Mouse (Mus musculus) MEL (cell line): ENCODE measurements around the gene Rab3c. TPM values are rescaled to one million over a fixed set of nuclear protein-coding genes. Genes with fewer than 3 reads are reported as not detected.

Experiments
- DNase-seq: peaks from one replicate; pipeline ENCODE4 v3.0.0; 2011; ENCODE audit warnings: low read depth, low spot score
- H3K27ac ChIP-seq: 2 replicates; pipeline ENCODE4 v1.5.1; 2012; ENCODE audit warnings: low read depth, mild to moderate bottlenecking, control low read depth, low read length, moderate library complexity; ENCODE audit not compliant: control insufficient read depth
- H3K27me3 ChIP-seq, 2 experiments: fragments of 150-350 bp in 1 of 2; sonication (generic) in 1 of 2; 2 replicates each; pipeline ENCODE4 v1.6.1; 2012; ENCODE audit warnings: low read length in 2 of 2, mild to moderate bottlenecking in 2 of 2, improper control_type of control experiment in 1 of 2, moderate library complexity in 1 of 2; ENCODE audit not compliant: insufficient read depth in 2 of 2, control insufficient read depth in 1 of 2
- H3K36me3 ChIP-seq, 2 experiments: 2 replicates each; pipeline ENCODE4 v1.6.1; 2012 to 2014; ENCODE audit warnings: low read length in 2 of 2, improper control_type of control experiment in 1 of 2, inconsistent platforms in 1 of 2, mild to moderate bottlenecking in 1 of 2; ENCODE audit not compliant: insufficient read depth in 2 of 2, control insufficient read depth in 1 of 2
- H3K4me1 ChIP-seq, 2 experiments: fragments of 150-350 bp in 1 of 2; sonication (generic) in 1 of 2; 2 replicates each; pipeline ENCODE4 v1.6.1; 2012; ENCODE audit warnings: low read length in 2 of 2, improper control_type of control experiment in 1 of 2, mild to moderate bottlenecking in 1 of 2; ENCODE audit not compliant: insufficient read depth in 2 of 2, control insufficient read depth in 1 of 2
- H3K4me3 ChIP-seq, 2 experiments: fragments of 150-350 bp in 1 of 2; sonication (generic) in 1 of 2; 2 replicates each; pipeline ENCODE4 v1.5.1; 2012; ENCODE audit warnings: low read depth in 2 of 2, low read length in 2 of 2, mild to moderate bottlenecking in 2 of 2, moderate library complexity in 2 of 2, control low read depth in 1 of 2, improper control_type of control experiment in 1 of 2; ENCODE audit not compliant: control insufficient read depth in 1 of 2, insufficient read depth in 1 of 2
- H3K79me2 ChIP-seq: 2 replicates; pipeline ENCODE4 v1.6.1; 2012; ENCODE audit warnings: mild to moderate bottlenecking, low read length, moderate library complexity; ENCODE audit not compliant: control insufficient read depth, poor library complexity, insufficient read depth
- H3K9ac ChIP-seq: 2 replicates; pipeline ENCODE4 v1.6.1; 2012; ENCODE audit warnings: low read depth, mild to moderate bottlenecking, control low read depth, low read length, moderate library complexity; ENCODE audit not compliant: control insufficient read depth, poor library complexity, severe bottlenecking
- H3K9me3 ChIP-seq: fragments of 150-350 bp; sonication (generic); replicated peaks from 2 replicates; pipeline ENCODE4 v1.6.1; 2012; ENCODE audit warnings: mild to moderate bottlenecking, low read length, improper control_type of control experiment, moderate library complexity; ENCODE audit not compliant: insufficient read depth
- EP300 ChIP-seq, 2 experiments: IDR thresholded peaks; 2 replicates each; pipeline ENCODE4 v1.6.1; 2011; ENCODE audit warnings: improper control_type of control experiment in 2 of 2, low read length in 2 of 2, low read depth in 1 of 2, mild to moderate bottlenecking in 1 of 2
- GABPA ChIP-seq: IDR thresholded peaks from 2 replicates; pipeline ENCODE4 v1.6.1; 2012; ENCODE audit warnings: low read depth, mild to moderate bottlenecking, inconsistent platforms, low read length, improper control_type of control experiment, moderate library complexity
- NELFE ChIP-seq: IDR thresholded peaks from 2 replicates; pipeline ENCODE4 v1.6.1; 2011; ENCODE audit warnings: low read depth, low read length, improper control_type of control experiment
- NRF1 ChIP-seq: IDR thresholded peaks from 2 replicates; pipeline ENCODE4 v1.6.1; 2014; ENCODE audit warnings: low read depth, mild to moderate bottlenecking, inconsistent platforms, low read length, improper control_type of control experiment, moderate library complexity; ENCODE audit not compliant: poor library complexity, insufficient read depth, severe bottlenecking
- RAD21 ChIP-seq: IDR thresholded peaks from 2 replicates; pipeline ENCODE4 v1.6.1; 2011; ENCODE audit warnings: mild to moderate bottlenecking, low read depth, low read length, improper control_type of control experiment
- RCOR1 ChIP-seq: IDR thresholded peaks from 2 replicates; pipeline ENCODE4 v1.6.1; 2012; ENCODE audit warnings: low read depth, mild to moderate bottlenecking, inconsistent platforms, low read length, improper control_type of control experiment
- UBTF ChIP-seq: IDR thresholded peaks from 2 replicates; pipeline ENCODE4 v1.6.1; 2012; ENCODE audit warnings: low read depth, mild to moderate bottlenecking, inconsistent platforms, low read length, improper control_type of control experiment, moderate library complexity, borderline replicate concordance; ENCODE audit not compliant: insufficient read depth
- ZMIZ1 ChIP-seq: IDR thresholded peaks from 2 replicates; pipeline ENCODE4 v1.6.1; 2012; ENCODE audit warnings: low read depth, mild to moderate bottlenecking, inconsistent platforms, low read length, improper control_type of control experiment, moderate library complexity
- ZNF384 ChIP-seq: IDR thresholded peaks from 2 replicates; pipeline ENCODE4 v1.6.1; 2012; ENCODE audit warnings: low read depth, mild to moderate bottlenecking, inconsistent platforms, low read length, improper control_type of control experiment
- polyA plus RNA-seq, 2 experiments: library from polyadenylated mRNA; stranded (reverse) in 1 of 2; unstranded in 1 of 2; fragments of >175 nt in 1 of 2; fragments of >200 nt in 1 of 2; gene quantifications; 2 replicates each; pipeline versions ENCODE4 v1.2.1 to v1.2.4; 2012; ENCODE audit warnings: low replicate concordance in 2 of 2, low read depth in 1 of 2; ENCODE audit not compliant: insufficient read length in 2 of 2, insufficient read depth in 1 of 2, missing spikeins in 1 of 2
- total RNA-seq: library from RNA; depleted of rRNA; stranded (reverse); fragments of 300-350 nt; gene quantifications from 2 replicates; pipeline ENCODE4 v1.2.3, GENCODE M21; 2012

The Rab3c gene
- total and polyA plus RNA-seq, 3 experiments = not detected

- Histone ChIP-seq H3K9ac (no peak overlapping the region), H3K79me2 (no peaks in the 10 kb centered on the region), H3K27ac (no peak overlapping the region), H3K27me3 (no peaks in the 10 kb centered on the region), H3K4me1 (no peaks in the 10 kb centered on the region), H3K36me3 (no peaks in the 10 kb centered on the region), H3K9me3 (no peaks in the 10 kb centered on the region), H3K4me3 (no peak overlapping the region)
- TF ChIP-seq RCOR1 = no peak
- no peak for DNase-seq
Observed at GRCm38 (mm10) chr13:110169669-110170068, 111.1 kb downstream of the Rab3c start.

GRCm38 (mm10) chr13:110169152-110169551 lies 111.6 kb downstream of the Rab3c start:
- Histone ChIP-seq H3K27me3 (no peaks in the 10 kb centered on the region), H3K36me3 (no peaks in the 10 kb centered on the region), H3K4me3 (no peak overlapping the region), H3K9me3 (no peaks in the 10 kb centered on the region), H3K27ac (no peak overlapping the region), H3K4me1 (no peaks in the 10 kb centered on the region), H3K9ac (no peak overlapping the region), H3K79me2 (no peaks in the 10 kb centered on the region)
- no peak for TF ChIP-seq RAD21
- no peak for TF ChIP-seq NRF1
- no peak for TF ChIP-seq UBTF
- TF ChIP-seq ZMIZ1 = no peak
- TF ChIP-seq NELFE = no peak
- TF ChIP-seq EP300 (IDR thresholded peaks at IDR 0.05; ENCODE audit: low read depth in 1 of 2, low read length in 2 of 2) = 0 out of 4 replicates have a peak, but pooled peaks of 1 of the 2 experiments have one; percentile 7
- DNase-seq = no peak

- H3K9me3 ChIP-seq = no peaks in the 10 kb centered on the region
- no peak for DNase-seq
- TF ChIP-seq ZNF384 = no peak
- no peak for TF ChIP-seq GABPA
- TF ChIP-seq RAD21 = no peak
- no peak for TF ChIP-seq RCOR1
- no peaks in the 10 kb centered on the region for H3K36me3 ChIP-seq
- H3K9ac ChIP-seq = no peak overlapping the region
- no peaks in the 10 kb centered on the region for H3K79me2 ChIP-seq
- H3K4me1 ChIP-seq = no peaks in the 10 kb centered on the region
- no peak overlapping the region for H3K27ac ChIP-seq
- no peak overlapping the region for H3K4me3 ChIP-seq
- no peaks in the 10 kb centered on the region for H3K27me3 ChIP-seq
Observed at GRCm38 (mm10) chr13:110168570-110168969, 112.2 kb downstream of the Rab3c start.
